Mouse (Mus musculus) left cerebral cortex, adult 11 months (tissue): ENCODE data around the gene Tfap4.
"Not testable (repeated sequence)": the region's sequence is repeated elsewhere in the genome, so short reads cannot be mapped to it uniquely, and the experiment has no call there.

Experiments
- DNase-seq: peaks from one replicate; pipeline ENCODE4 v3.0.0; 2022; ENCODE audit warnings: low spot score

Gene Tfap4

DNA sequence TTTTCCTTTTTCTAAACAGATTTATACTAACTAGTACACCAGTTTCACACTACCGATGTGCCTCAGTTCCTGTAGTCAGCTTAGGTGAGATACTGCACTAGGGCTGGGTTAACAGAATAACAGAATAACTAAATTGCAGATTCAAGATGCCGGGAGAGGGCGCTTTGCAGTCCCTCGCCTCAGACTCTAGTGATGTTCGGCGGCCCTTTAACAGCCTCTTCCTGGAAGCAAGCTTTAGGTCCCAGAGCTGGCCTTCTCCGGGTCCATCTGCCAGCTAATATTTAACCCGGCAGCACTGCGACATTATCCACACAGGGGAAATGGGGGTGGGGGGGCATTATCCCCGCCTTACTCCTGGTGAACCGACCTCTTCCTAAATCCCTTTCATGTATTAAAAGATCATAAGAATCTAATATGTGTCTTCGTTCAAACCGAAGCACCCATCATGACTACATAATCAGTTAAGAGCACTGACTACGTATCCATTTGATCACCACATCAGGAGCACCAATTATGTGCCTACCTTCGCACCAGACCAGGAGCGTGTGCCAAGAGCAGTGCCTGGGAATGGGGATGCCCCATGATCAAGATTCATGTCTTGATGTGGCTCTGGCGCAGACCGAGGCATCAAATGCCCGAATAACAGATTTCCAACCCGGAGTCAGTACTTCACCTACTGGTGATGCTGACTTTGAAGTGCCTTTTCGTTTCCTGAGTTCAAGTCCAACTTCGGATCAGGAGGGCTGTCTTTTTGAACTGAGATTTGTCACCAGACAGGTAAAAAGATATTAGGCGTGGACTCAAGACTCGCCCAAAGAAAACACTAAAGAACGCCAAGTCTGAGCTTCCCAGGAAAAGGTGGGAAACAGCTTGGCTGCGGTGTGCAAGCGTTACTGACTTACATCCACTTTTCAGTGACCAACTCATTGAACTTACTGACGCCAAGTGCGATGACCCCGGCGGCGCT is 33.5 kb upstream of the Tfap4 start:
- DNase-seq: no peak

DNA sequence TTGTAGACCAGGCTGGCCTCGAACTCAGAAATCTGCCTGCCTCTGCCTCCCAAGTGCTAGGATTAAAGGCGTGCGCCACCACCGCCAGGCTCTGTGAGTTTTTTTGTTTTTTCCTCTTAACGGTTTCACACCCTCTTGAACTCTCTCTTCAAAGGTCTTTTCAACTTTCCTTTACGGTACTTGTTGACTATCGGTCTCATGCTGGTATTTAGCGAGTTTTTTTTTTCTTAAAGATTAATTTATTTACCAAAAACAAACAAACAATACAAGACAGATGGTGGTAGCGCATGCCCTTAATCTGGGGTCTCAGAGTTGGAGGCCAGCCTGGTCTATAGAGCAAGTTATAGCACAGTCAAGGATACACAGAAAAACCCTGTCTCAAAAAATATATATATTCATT is 30.6 kb upstream of the Tfap4 start:
- DNase-seq: no peak

GRCm38 (mm10) chr16:4587516-4588210 is 28.0 kb upstream of the Tfap4 start:
- DNase-seq: no peak

- peak; percentile 85 for DNase-seq
These were observed 27.0 kb upstream of the Tfap4 start for GRCm38 (mm10) chr16:4586531-4587123.

DNA sequence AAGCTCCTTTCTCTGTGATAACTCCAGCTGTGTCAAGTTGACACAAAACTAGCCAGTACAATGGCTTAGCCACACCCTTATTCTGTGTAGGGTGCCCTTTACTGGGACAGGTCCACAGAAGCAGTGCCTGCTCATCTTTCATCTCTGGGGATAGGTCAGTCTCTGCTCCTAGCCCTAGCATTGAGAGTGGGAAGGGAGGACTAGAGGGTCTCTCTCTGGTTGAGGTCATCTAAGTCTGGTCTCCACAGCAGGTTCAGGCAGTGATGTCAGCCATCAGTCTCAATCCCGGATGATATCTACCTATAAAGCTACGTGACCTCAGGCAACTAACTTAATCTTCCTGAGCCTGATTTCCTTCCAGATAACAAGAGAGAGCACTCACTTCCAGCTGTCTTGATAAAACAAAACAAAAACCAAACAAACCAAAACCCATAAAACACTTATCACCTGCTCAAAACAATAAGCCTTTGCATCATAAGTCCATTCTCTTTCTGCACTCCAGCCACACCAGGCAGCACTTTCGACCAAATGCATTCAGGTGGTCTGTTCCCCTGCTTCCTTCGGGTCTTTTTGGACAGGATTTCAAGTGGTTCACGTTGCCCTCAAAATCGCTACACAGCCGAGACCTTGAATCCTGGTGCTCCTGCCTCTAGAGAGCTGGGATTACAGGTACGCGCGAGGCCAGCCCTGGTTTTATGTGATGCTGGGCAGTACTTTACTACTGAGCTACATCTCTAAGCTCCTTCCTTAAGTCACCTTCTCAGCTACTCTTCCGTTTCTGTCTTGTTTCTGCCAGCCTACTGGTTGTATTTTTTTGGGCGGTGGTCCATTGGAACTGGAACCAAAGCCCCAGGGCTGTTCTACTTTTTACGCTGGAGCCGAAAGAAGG is 26.2 kb upstream of the Tfap4 start:
- DNase-seq: no peak

- DNase-seq: no peak
These were observed 24.8 kb upstream of the Tfap4 start for GRCm38 (mm10) chr16:4584438-4584837.

DNA sequence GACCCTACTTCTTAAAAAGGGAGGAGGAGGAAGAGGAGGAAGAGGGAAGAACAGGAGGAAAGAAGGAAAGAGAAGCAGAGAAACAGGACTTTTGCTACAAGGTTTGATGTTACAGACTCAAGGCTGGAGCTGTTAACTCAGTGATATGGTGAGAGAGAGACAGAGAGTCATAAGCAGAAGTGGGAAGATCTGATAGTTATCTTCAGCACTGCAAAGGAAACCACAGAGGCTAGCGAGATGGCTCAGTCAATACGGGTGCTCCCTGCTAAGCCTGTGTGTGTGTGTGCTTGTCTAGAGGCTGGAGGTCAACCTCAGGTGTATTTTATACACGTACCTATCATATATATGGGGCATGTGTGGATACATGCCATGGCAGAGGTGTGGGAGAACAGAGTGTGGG is 24.2 kb upstream of the Tfap4 start:
- DNase-seq: no peak

GRCm38 (mm10) chr16:4581179-4581578 is 21.5 kb upstream of the Tfap4 start:
- not testable (repeated sequence) for DNase-seq

GRCm38 (mm10) chr16:4578630-4579029 is 19.0 kb upstream of the Tfap4 start:
- DNase-seq: no peak

DNA sequence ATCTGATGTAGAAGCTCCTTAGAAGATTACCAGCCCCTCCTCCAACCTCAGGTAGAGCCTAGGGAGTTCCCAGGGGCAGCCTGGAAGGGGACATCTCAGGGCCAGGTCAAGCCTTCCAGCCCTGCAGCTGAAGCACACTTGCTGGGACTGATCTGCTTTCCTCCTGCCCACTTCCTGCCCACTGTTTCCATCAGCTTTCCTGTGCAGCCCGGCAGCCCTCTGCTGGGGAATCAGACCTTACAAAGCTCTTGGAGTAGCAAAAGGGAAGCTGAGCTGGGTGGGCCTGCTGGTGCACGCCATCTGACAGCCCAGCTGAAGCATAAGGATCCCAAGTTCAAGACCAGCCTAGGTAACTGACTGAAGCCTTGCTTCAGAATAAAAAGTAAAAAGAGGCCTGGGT is 17.2 kb upstream of the Tfap4 start:
- no peak for DNase-seq

DNA sequence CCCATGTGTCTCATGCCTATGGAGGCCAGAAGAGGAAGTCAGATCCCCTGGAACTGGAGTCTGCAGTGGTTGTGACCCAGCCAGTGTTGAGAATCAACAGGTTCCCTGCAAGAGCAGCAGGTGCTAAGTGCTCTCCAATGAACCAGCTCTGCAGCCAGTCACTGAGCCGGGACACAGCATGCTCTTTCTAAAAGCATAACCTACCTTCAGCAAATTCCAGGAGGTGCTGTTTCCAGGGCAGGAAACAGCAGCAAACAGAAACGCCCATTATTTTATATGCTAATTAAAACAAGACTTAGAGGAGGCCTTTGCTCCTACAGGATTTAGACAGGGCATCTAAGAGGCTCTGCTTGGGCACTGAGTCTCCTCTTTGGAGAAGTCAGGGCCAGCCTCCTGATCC is 16.4 kb upstream of the Tfap4 start:
- no peak for DNase-seq

DNA sequence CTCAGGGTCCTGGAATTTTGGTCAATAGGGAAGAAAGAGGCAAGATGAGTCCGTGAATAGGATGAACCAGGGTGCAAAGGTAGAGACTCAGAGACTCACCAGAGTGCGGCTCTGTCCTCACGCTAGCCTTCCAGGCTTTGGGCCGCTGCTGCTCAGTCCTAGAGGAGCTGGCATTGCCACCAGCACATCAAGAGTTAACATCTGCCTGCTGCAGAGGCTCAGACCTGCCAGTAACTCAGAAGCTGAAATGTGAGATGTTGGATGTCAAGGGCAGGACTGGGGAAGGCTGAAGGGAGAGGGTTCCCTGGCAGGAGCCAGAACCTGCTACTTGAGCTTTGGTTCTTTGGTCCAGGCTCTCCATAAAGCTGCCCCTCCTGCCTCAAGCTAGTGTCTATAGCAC is 11.1 kb upstream of the Tfap4 start:
- no peak for DNase-seq

DNA sequence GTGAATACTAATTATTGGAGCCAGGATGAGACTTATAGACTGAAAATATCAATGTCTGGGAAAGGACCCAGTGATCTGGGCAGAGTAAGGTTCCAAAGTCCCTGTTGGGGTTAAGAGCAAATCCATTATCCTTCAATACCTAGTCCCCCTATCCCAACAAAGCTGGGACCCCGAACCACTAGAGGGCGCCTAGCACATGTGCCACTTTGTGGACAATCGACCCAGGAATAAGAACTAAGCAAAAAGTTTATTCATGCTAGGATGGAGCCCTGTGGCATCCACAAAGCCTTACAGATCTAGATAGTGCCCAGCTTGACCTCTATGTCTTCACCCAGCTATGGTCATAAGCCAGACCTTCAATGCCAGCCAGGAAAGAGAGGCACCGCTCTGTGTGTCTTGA is 8.3 kb upstream of the Tfap4 start:
- DNase-seq: no peak

GRCm38 (mm10) chr16:4560145-4560952 is 695 bp upstream of the Tfap4 start:
- DNase-seq: no peak

- no peak for DNase-seq
These were observed 548 bp downstream of the Tfap4 start for GRCm38 (mm10) chr16:4558980-4559631.

DNA sequence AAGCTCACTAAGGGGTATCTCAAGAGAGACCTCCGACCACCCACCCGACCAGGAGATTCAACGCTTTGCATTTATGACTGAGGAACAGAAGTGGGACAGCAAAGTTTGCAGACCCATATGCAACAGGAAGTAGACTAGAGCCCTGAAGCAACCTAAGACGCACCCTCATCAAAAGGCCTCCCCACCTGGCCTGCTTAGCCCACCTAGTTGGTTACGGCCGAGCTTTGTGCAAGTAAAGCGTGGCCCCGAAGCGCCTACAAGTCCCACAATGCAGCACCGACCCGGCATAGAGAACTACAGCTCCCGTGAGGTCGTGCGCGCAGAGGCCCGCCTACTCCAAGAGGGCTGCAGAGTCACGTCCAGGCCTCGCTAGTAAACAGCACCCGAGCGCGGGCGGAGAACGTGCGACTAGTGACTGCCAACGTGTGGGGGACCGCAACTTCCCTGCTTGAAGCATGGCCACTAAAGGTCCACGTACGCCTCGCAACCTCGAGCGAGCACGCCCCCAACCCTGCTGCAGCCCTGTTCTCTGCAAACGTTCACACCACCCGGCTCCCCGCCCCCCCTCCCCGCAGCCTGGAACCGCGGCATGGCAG is 1.2 kb downstream of the Tfap4 start:
- peak; percentile 90 for DNase-seq

GRCm38 (mm10) chr16:4557949-4558348 is 1.7 kb downstream of the Tfap4 start:
- peak; percentile 53 for DNase-seq

- DNase-seq: no peak
These were observed 2.6 kb downstream of the Tfap4 start for GRCm38 (mm10) chr16:4557085-4557484.

GRCm38 (mm10) chr16:4555555-4555954 is 4.1 kb downstream of the Tfap4 start:
- DNase-seq: no peak
